ENCODE assay signal across 24 mouse cellular contexts in the genomic region with DNA sequence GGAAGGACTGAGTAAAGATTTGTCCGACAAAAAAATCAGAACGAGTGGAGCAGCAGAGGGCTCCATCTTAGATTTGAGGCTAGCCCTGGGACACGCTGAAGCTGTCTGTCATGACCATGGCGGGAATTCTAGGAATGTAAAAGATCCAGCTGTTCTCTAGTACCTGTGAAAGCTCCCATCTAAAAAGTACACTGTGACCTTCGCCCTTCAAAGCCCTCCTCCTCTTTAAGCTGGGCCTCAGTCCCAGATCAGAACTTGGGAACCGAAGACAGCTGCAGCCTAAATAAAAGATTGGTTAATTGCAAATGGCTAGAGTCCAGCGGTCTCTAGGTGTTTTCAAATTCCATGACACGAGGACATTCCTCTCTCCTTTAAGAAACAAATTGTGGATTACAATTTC.
DNase-seq lines count a peak whose midpoint lies in the region; ATAC-seq and TF ChIP-seq lines count a peak whose summit lies in the region.
"Had no signal": no experiment of that assay in that cellular context is flagged by ENCODE, and none has a peak within 500 bp of the region (broad histone marks: within the 10 kb centered on the region; RNA-seq: fewer than 3 reads in every experiment).

No protein-coding gene starts in this region.

- no peak overlapping the region for H3K27ac ChIP-seq in heart, embryonic 10.5 days
- H3K27ac ChIP-seq in kidney, postnatal 0 days = no peak overlapping the region
- H3K27ac ChIP-seq in stomach, embryonic 16.5 days (ENCODE audit: low read length) = no peak overlapping the region
- H3K27ac ChIP-seq in midbrain, embryonic 16.5 days (ENCODE audit: low read length) = no peak overlapping the region
- H3K27ac ChIP-seq: embryonic facial prominence, embryonic 13.5 days; forebrain, embryonic 12.5 days; forebrain, embryonic 15.5 days; heart, adult 2 months; hindbrain, embryonic 12.5 days; hindbrain, embryonic 15.5 days had no signal

- 50% methylated on average over 8 of the region's 8 CpGs for WGBS in heart, embryonic 10.5 days
- 41% methylated on average over 8 of the region's 8 CpGs for WGBS in kidney, postnatal 0 days
- 31% methylated on average over 8 of the region's 8 CpGs for WGBS in stomach, embryonic 16.5 days
- 35% methylated on average over 8 of the region's 8 CpGs for WGBS in midbrain, embryonic 16.5 days

- H3K36me3 ChIP-seq in heart, embryonic 10.5 days = no peaks in the 10 kb centered on the region
- H3K36me3 ChIP-seq in kidney, postnatal 0 days (ENCODE audit: insufficient read depth, low read length) = no peaks in the 10 kb centered on the region
- H3K36me3 ChIP-seq in stomach, embryonic 16.5 days (ENCODE audit: control insufficient read depth, insufficient read depth, low read length) = no peaks in the 10 kb centered on the region
- H3K36me3 ChIP-seq in midbrain, embryonic 16.5 days (ENCODE audit: control insufficient read depth, insufficient read depth, low read length) = no peaks in the 10 kb centered on the region
- H3K36me3 ChIP-seq: embryonic facial prominence, embryonic 13.5 days; forebrain, embryonic 12.5 days; forebrain, embryonic 15.5 days; hindbrain, embryonic 12.5 days; hindbrain, embryonic 15.5 days had no signal

- no peak overlapping the region for H3K9ac ChIP-seq in kidney, postnatal 0 days (ENCODE audit: low read depth, low read length)
- H3K9ac ChIP-seq in stomach, embryonic 16.5 days (ENCODE audit: low read length) = no peak overlapping the region
- H3K9ac ChIP-seq in midbrain, embryonic 16.5 days (ENCODE audit: low read depth, low read length) = no peak overlapping the region
- H3K9ac ChIP-seq: embryonic facial prominence, embryonic 13.5 days; forebrain, embryonic 12.5 days; forebrain, embryonic 15.5 days; hindbrain, embryonic 12.5 days; hindbrain, embryonic 15.5 days had no signal

- 0 out of 2 replicates have a peak, but pooled peaks cover 18% of the 10 kb centered on the region for H3K4me1 ChIP-seq in heart, embryonic 10.5 days
- H3K4me1 ChIP-seq in kidney, postnatal 0 days (replicated peaks; ENCODE audit: insufficient read depth, low read length) = no peaks in the 10 kb centered on the region
- H3K4me1 ChIP-seq in stomach, embryonic 16.5 days (ENCODE audit: control insufficient read depth, insufficient read depth, low read length) = peaks cover 4% of the 10 kb centered on the region; the same call in 1 of the 2 replicates
- peaks cover 5% of the 10 kb centered on the region; the same call in 1 of the 2 replicates for H3K4me1 ChIP-seq in midbrain, embryonic 16.5 days (ENCODE audit: control insufficient read depth, insufficient read depth, low read length)
- H3K4me1 ChIP-seq: forebrain, embryonic 15.5 days; hindbrain, embryonic 12.5 days; hindbrain, embryonic 15.5 days had no signal

- H3K9me3 ChIP-seq in heart, embryonic 10.5 days = no peaks in the 10 kb centered on the region
- no peaks in the 10 kb centered on the region for H3K9me3 ChIP-seq in kidney, postnatal 0 days (replicated peaks; ENCODE audit: low read length)
- H3K9me3 ChIP-seq in stomach, embryonic 16.5 days (replicated peaks; ENCODE audit: control insufficient read depth, low read length) = no peaks in the 10 kb centered on the region
- no peaks in the 10 kb centered on the region for H3K9me3 ChIP-seq in midbrain, embryonic 16.5 days (replicated peaks; ENCODE audit: control insufficient read depth, low read length, poor library complexity, severe bottlenecking)
- H3K9me3 ChIP-seq: embryonic facial prominence, embryonic 13.5 days; forebrain, embryonic 12.5 days; forebrain, embryonic 15.5 days; hindbrain, embryonic 12.5 days; hindbrain, embryonic 15.5 days had no signal

- no peak for ATAC-seq in kidney, postnatal 0 days (replicated peaks; ENCODE audit: low FRiP score, low read depth)
- 0 out of 2 replicates have a peak, but pooled peaks have one; percentile 5 for ATAC-seq in stomach, embryonic 16.5 days (ENCODE audit: insufficient read depth, low FRiP score)
- no peak for ATAC-seq in midbrain, embryonic 16.5 days
- ATAC-seq: forebrain, embryonic 15.5 days had no signal

- no peak overlapping the region for H3K4me2 ChIP-seq in kidney, postnatal 0 days (ENCODE audit: low read length)
- H3K4me2 ChIP-seq in stomach, embryonic 16.5 days (ENCODE audit: low read depth, low read length) = no peak overlapping the region
- no peak overlapping the region for H3K4me2 ChIP-seq in midbrain, embryonic 16.5 days (ENCODE audit: low read length)
- H3K4me2 ChIP-seq: embryonic facial prominence, embryonic 13.5 days; forebrain, embryonic 12.5 days; forebrain, embryonic 15.5 days; heart, embryonic 11.5 days; hindbrain, embryonic 12.5 days; hindbrain, embryonic 15.5 days had no signal

- no peak overlapping the region for H3K4me3 ChIP-seq in heart, embryonic 10.5 days
- no peak overlapping the region for H3K4me3 ChIP-seq in kidney, postnatal 0 days (replicated peaks; ENCODE audit: low read depth, low read length)
- H3K4me3 ChIP-seq in stomach, embryonic 16.5 days (replicated peaks; ENCODE audit: low read length) = no peak overlapping the region
- H3K4me3 ChIP-seq in midbrain, embryonic 16.5 days (ENCODE audit: low read depth, low read length) = no peak overlapping the region
- H3K4me3 ChIP-seq: embryonic facial prominence, embryonic 13.5 days; erythroblast, embryonic 14.5 days; forebrain, embryonic 12.5 days; forebrain, embryonic 15.5 days; heart, adult 2 months; hindbrain, embryonic 12.5 days; hindbrain, embryonic 15.5 days had no signal

- peak; percentile 73 for DNase-seq in heart, embryonic 10.5 days (ENCODE audit: low spot score)
- DNase-seq in heart, adult 18-20 months = no peak
- peak; percentile 53 for DNase-seq in kidney, postnatal 0 days (ENCODE audit: low spot score)
- DNase-seq in kidney, postnatal 4 days = no peak
- DNase-seq in ZHBTc4 (ENCODE audit: low read depth, low spot score) = peak; percentile 65
- no peak for DNase-seq in ovary, postnatal 36 days (ENCODE audit: low spot score)
- DNase-seq: adrenal gland, postnatal 10 days; adrenal gland, postnatal 36 days; cerebellum, adult 11 months; cerebellum, adult 2 months; cerebellum, adult 9-11 months; cerebellum, postnatal 25 days; gastrocnemius, postnatal 25 days; heart, adult 2 months had no signal

- no peaks in the 10 kb centered on the region for H3K27me3 ChIP-seq in heart, embryonic 10.5 days (ENCODE audit: insufficient read depth, poor library complexity, severe bottlenecking)
- no peaks in the 10 kb centered on the region for H3K27me3 ChIP-seq in kidney, postnatal 0 days (ENCODE audit: insufficient read depth, low read length)
- H3K27me3 ChIP-seq in stomach, embryonic 16.5 days (ENCODE audit: control insufficient read depth, insufficient read depth, low read length) = no peaks in the 10 kb centered on the region
- no peaks in the 10 kb centered on the region for H3K27me3 ChIP-seq in midbrain, embryonic 16.5 days (ENCODE audit: control insufficient read depth, insufficient read depth, low read depth, low read length)
- H3K27me3 ChIP-seq: CH12.LX; forebrain, embryonic 12.5 days; forebrain, embryonic 15.5 days; hindbrain, embryonic 12.5 days; hindbrain, embryonic 15.5 days had no signal

- TF ChIP-seq CTCF in kidney, postnatal 0 days (IDR thresholded peaks at IDR 0.05; ENCODE audit: low read depth) = no peak

Comparison
In these comparisons a context has a peak if more than half of its experiments do, and no peak if none do; other contexts are left out.
1. DNase-seq: peak in heart, embryonic 10.5 days (single experiment), kidney, postnatal 0 days (single experiment) and ZHBTc4 (single experiment); none in heart, adult 18-20 months (0 of 2), kidney, postnatal 4 days (0 of 2) and ovary, postnatal 36 days (single experiment).